Mouse (Mus musculus): Measurements from ENCODE around the gene Fance.
"Not testable (repeated sequence)": the region's sequence is repeated elsewhere in the genome, so short reads cannot be mapped to it uniquely, and the experiment has no call there.

The Fance gene

DNA sequence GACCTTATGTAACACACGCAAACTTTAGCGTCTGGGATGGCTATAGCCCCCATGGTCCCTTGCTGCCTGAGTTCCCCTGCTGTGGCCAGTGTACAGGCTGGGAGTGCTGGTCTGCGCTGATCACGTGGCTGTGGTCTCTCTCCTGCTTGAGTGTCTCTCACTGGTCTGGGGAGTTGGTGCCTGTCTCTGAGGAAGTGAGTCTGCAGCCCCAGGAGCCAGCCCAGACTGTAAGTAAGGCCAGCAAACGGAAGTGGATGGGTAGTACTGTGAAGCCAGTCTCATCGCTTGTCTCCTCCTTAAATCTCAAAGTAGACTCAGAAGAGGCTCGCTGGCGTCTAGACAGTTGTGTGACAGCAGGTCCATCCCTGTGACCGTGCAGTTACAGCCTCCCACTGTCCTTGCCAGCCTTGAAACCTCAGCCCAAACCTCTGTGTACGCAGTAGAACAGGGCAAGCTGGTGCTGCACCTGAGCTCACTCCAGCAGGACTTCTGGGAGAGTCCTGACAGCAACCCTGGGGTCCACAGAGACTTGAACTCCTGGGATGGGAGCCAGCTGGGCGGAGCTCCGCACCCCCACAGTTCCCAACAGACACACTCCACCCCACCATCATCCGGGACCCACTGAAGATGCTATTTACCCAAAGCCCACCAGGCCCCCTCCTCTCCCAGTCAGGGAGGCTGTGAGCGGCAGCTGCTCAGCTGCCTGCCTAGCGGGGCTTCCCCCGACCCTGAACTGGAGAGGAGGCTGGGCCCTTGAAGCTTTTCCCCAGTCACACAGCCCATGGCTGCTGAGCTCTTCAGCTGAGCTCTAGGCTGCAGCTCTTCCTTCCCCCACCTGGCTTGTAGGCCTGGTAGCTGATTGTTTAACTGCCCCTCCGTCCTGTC is 18.6 kb upstream of the Fance start:
- DNase-seq = no peak

DNA sequence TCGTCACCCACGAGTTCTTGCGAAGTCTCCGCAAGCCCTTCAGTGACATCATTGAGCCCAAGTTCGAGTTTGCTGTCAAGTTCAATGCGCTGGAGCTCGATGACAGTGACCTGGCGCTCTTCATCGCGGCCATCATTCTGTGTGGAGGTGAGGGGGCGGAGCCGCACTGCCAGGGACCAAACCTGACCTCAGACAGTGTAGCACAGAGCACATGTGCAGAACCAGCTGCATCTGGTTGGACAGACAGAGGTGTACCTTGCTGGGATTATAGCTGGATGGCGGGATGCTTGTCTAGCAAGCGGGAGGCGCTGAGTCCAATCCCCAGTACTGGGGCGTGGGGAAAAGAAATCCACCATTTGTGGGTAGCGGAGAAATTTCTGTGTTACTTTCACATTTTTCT is 14.4 kb upstream of the Fance start:
- DNase-seq = no peak

- DNase-seq = no peak
These were observed 13.5 kb upstream of the Fance start for GRCm38 (mm10) chr17:28299669-28300320.

- no peak for DNase-seq
These were observed 13.0 kb upstream of the Fance start for GRCm38 (mm10) chr17:28300323-28300722.

DNA sequence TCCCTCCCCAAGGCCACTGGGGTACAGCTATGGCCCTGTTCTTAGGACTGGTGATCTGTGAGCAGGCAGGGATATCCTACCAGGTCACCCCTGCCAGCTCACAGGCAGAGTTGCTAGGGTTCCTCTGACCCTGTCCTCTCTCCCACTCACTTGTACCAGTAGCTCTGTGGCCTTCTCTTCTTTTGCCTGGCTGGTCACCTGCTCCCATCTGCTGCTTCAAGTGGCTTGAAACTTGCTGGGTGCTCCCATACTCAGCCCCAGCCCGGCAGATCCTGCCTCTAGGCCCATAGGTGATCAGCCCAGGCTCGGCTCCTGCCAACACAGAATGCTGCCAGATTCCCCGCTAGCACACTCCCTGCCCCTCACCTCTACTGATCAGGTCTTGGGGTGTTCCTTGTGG is 12.5 kb upstream of the Fance start:
- DNase-seq = no peak

- DNase-seq = no peak
These were observed 8.1 kb upstream of the Fance start for GRCm38 (mm10) chr17:28305172-28305571.

DNA sequence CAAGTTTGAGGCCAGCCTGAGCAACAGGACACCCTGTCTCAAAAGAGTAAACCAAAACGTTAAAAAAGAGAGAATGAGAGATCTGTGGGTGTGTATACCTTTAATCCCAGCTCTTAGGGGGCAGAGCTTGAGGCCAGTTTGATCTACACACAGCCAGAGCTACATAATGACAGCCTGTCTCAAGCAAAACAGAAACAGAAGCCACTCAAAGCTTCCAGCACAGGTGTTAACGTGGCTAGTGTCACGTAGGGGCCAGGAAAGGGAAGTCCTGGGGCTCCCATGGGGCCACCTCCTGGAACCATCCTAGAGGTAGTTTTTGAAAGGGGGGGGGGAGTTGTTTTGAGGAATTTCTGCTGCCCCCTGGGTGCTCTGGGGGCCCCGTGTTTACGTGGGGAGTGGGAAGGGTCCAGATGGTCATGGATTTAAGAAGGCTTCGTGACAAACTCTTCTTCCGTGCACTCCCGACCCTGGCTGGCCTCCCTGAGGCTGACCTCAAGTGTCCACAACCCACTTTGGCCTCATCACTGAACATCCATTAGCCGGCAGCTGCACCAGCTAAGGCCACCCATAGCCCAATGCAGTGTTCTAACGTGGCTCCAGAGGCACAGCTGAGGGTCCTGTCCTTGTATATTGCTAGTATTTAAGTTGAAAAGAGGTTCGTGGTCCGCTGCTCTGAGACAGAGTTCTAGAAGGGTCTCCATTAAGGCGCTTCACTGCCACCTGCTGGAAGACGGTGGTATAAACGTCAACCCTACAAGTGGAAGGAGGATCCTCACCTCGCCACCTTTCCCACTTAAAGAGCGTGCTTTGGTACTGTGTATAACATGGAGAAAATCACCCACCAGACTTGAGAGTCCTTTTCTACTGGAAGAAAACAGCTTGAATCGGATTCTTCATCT is 4.8 kb upstream of the Fance start:
- peak; percentile 85 for DNase-seq

- DNase-seq = no peak
These were observed 2.5 kb upstream of the Fance start for GRCm38 (mm10) chr17:28310831-28311230.

GRCm38 (mm10) chr17:28311366-28312132 is 1.8 kb upstream of the Fance start:
- DNase-seq = no peak

- no peak for DNase-seq
These were observed 797 bp upstream of the Fance start for GRCm38 (mm10) chr17:28312232-28313211.

GRCm38 (mm10) chr17:28313880-28314225 is 534 bp downstream of the Fance start:
- no peak for DNase-seq

- DNase-seq = no peak
These were observed 2.4 kb downstream of the Fance start for GRCm38 (mm10) chr17:28315611-28316160.

DNA sequence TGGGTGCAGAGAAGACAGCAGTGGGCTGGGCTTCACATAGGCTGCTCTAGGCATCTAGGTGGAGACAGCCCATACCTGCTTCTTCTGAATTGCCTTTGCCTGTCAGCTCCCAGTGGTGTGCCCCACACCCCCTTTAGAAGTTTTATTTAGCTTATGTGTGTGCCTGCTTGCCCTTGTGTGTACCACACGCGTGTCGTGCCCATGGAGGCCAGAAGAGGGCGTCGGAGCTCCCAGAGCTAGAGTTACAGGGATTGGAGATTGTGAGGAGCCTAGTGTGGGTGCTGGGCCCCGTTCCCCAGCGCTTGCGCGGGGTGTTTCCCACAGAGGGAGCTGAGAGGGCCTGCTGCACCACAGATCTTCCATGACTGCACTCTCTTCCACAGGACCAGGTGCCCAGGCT is 3.2 kb downstream of the Fance start:
- no peak for DNase-seq

GRCm38 (mm10) chr17:28317091-28317490 is 3.8 kb downstream of the Fance start:
- DNase-seq = no peak

DNA sequence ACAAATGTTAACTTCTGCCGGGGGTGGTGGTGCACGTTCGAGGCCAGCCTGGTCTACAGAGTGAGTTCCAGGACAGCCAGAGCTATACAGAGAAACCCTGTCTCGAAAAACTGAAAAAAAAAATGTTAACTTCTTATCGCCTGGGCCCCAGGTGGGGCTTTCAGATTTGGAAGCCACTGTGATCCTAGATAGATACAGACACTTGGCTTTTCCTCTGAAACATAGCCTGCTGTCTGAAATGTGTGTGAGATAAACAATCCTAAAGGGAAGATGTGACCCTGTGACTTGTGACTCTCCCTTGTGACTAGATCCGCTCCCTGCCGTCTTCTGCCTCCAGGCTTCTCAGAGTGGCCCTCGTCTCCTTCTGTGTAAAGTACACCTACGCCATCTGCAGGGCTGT is 4.4 kb downstream of the Fance start:
- no peak for DNase-seq

GRCm38 (mm10) chr17:28321700-28322099 is 8.4 kb downstream of the Fance start:
- no peak for DNase-seq

DNA sequence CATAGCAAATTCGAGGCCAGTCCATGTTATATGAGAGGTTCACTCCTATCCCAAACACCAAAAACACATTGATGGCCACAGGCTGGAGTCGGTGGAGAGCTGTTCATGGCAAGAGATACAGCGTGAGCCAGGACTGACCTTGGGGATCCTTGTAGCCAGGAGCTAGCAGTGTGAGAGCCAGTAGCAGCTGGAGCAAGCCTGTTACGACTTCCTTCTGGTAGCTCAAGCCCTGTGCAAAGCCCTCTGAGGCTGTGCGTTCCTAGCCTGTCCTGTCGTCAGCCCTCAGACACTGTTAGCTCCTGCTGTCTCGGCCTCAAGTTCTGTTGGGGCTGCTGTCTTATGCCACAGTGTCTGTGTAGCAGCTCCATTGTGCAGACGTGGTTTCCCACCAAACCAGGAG is 10.5 kb downstream of the Fance start:
- DNase-seq = no peak

DNA sequence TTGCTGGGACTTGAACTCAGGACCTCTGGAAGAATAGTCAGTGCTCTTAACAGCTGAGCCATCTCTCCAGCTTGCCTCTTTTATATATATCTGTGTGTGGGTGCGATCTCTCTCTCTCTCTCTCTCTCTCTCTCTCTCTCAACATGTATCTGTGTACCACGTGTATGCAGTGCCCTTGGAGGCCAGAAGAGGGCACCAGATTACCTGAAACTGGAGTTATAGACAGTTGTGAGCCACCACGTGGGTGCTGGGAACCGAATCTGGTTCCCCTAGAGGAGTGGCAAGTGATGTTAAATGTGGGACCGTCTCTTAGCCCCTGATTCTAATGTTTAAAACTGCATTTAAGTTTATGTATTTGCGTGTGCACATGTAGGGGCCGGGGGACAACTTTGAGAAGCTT is 11.1 kb downstream of the Fance start:
- not testable (repeated sequence) for DNase-seq

- DNase-seq = no peak
These were observed 12.4 kb downstream of the Fance start for GRCm38 (mm10) chr17:28325751-28326150.

- no peak for DNase-seq
These were observed 13.6 kb downstream of the Fance start for GRCm38 (mm10) chr17:28326951-28327350.

Data from cerebellum, adult 8-10 months (tissue).